Comparison of ENCODE assay signal across 8 mouse cellular contexts in the genomic region with DNA sequence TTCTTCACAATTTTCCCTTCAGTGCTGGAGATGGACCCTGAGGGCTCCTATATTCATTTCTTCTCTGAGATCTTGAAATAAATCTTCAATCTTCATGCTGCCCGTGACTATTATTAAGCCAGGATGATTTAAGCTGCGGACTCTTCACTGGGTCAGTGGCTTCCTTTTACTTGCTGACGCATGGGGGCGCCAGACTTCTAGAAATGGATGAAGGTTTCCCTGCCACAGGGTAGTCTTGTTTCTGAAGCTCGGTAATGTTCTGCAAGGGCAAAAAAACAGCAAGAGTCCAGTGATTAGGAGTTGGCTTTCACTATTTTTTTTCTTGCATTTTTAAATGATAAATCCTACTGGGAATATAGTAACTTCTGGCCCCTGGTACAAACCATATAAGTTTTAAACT.
DNase-seq lines count a peak whose midpoint lies in the region.

No protein-coding gene starts in this region.

- intact Hi-C loops in gastrocnemius, postnatal 14 days (cut with DNase I; ENCODE audit: low total_unique reads) = loop anchor here (5.0 kb wide), 1 partner anchor 422 kb away; no protein-coding TSS in a partner anchor

- DNase-seq in left cerebral cortex, adult 11 months (ENCODE audit: low spot score) = peak; percentile 46
- no peak for DNase-seq in left cerebral cortex, adult 8-10 months (ENCODE audit: low spot score in 2 of 2)
- peak; percentile 82 for DNase-seq in cerebellum, adult 8-10 months
- peak; percentile 86 for DNase-seq in gastrocnemius, postnatal 14 days
- DNase-seq in kidney, postnatal 10 days = peak; percentile 92
- peak; percentile 73 to 75 for DNase-seq in lung, adult 18-20 months
- DNase-seq in ovary, postnatal 36 days (ENCODE audit: low spot score) = peak; percentile 81
- DNase-seq in thymus, postnatal 4 days = peak; percentile 85

Comparison
In these comparisons a context has a peak if more than half of its experiments do, and no peak if none do; other contexts are left out.
1. DNase-seq: peak in left cerebral cortex, adult 11 months (single experiment), cerebellum, adult 8-10 months (single experiment), gastrocnemius, postnatal 14 days (single experiment), kidney, postnatal 10 days (single experiment), lung, adult 18-20 months (2 of 2), ovary, postnatal 36 days (single experiment) and thymus, postnatal 4 days (single experiment); none in left cerebral cortex, adult 8-10 months (0 of 2).